Mouse (Mus musculus) heart, postnatal 0 days (tissue): Measurements from ENCODE around the gene Ptpn13.

ENCODE experiments used
- CTCF ChIP-seq: IDR thresholded peaks from 2 replicates; pipeline ENCODE4 v1.5.1; 2016; ENCODE audit warnings: antibody characterized with exemption, control low read depth, low read depth
- EP300 ChIP-seq: IDR thresholded peaks from 2 replicates; pipeline ENCODE4 v1.6.1; 2016; ENCODE audit warnings: antibody characterized with exemption, low read depth

DNA sequence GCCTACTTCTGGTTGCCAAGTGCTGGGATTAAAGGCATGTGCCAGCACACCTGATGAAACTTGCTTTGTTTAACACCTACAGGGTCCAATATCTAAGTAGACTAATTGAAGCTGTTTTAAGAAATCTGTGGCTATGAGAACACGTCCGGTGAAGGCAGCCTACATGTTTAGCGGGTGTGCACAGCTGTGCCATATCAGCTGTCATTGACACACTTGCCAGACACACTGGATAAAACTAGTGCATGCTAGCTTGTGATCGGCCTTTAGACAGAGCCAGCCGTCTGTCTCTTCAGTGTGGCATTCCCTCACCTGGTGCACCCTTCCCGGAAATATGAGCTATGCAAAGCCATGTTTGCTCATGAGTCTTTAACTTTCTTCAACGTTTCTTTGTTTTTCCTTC is 166.9 kb downstream of the Ptpn13 start:
- no peak for TF ChIP-seq CTCF
- TF ChIP-seq EP300: no peak
